Mouse (Mus musculus): ENCODE measurements around the gene Racgap1. TPM values are rescaled to one million over a fixed set of nuclear protein-coding genes. Genes with fewer than 3 reads are reported as not detected.
A peak's percentile ranks its signal among the peaks of the same experiment; 100 is the strongest.

The Racgap1 gene
- polyA plus RNA-seq, 1 experiment from 2014 or later = 74.3 TPM

- ChIA-PET CTCF (interaction anchor here (1.2 to 9.1 kb wide), 5 partner anchors 21 to 75 kb away, joined by 3 to 66 read pairs (median 4); partner anchors contain the start of gene Aqp6), POLR2A (no interaction called here)
- no peak for TF ChIP-seq CTCF (IDR thresholded peaks at IDR 0.05)
- H3K27me3 ChIP-seq = peaks cover 9% of the 10 kb centered on the region
- ATAC-seq = no peak
- in situ Hi-C loops (cut with MboI; ENCODE audit: low pct_unique_long_range_greater_than_20kb) = loop anchor here (5.0 kb wide), 1 partner anchor 70 kb away; no protein-coding TSS in a partner anchor
- no peak for DNase-seq (ENCODE audit: low read depth, low spot score)
These were observed 16.1 kb upstream of the Racgap1 start for GRCm38 (mm10) chr15:99667544-99667943.

GRCm38 (mm10) chr15:99664600-99665451 is 13.4 kb upstream of the Racgap1 start:
- ATAC-seq (peak; percentile 66), DNase-seq (ENCODE audit: low read depth, low spot score) (no peak)
- in situ Hi-C loops (cut with MboI; ENCODE audit: low pct_unique_long_range_greater_than_20kb) = loop anchor here (5.0 kb wide), 1 partner anchor 68 kb away; no protein-coding TSS in a partner anchor
- no peaks in the 10 kb centered on the region for H3K27me3 ChIP-seq
- POLR2A ChIA-PET = interaction anchor here (0.7 to 1.0 kb wide), 3 partner anchors 15 to 67 kb away, joined by 3 to 4 read pairs (median 3); no protein-coding TSS in a partner anchor
- CTCF ChIA-PET = interaction anchor here (0.8 to 9.1 kb wide), 4 partner anchors 10 to 68 kb away, joined by 3 to 66 read pairs (median 4); no protein-coding TSS in a partner anchor
- TF ChIP-seq CTCF (IDR thresholded peaks at IDR 0.05) = no peak

- H3K27me3 ChIP-seq = no peaks in the 10 kb centered on the region
- in situ Hi-C loops (cut with MboI; ENCODE audit: low pct_unique_long_range_greater_than_20kb) = no loop called here
- no peak for ATAC-seq
These were observed 12.6 kb upstream of the Racgap1 start for GRCm38 (mm10) chr15:99663964-99664599.

DNA sequence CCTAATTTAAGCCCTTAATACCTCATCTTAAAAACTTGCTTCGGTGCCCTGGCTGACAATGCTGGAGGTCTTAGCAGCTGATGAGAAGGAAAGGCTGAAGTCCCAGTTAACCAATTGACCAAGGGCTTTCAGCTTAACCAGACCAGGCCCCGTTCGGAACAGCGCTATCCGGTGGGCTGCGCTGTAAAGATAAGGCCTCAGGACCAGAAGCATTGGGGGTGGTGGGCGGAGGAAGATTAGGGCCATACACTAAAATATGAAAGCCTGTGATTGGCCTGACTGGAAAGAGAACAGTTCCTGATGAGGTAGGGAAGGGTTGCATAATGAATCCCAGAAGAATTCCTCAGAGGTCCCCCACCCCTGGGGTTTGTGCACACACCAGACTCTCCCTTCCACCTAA is 10.9 kb upstream of the Racgap1 start:
- ATAC-seq (no peak), DNase-seq (ENCODE audit: low read depth, low spot score) (no peak)
- H3K27me3 ChIP-seq = no peaks in the 10 kb centered on the region
- POLR2A ChIA-PET = no interaction called here
- no peak for TF ChIP-seq CTCF (IDR thresholded peaks at IDR 0.05)
- CTCF ChIA-PET = no interaction called here
- in situ Hi-C loops (cut with MboI; ENCODE audit: low pct_unique_long_range_greater_than_20kb) = no loop called here

More at GRCm38 (mm10) chr15:99663964-99664599, 12.6 kb upstream of the Racgap1 start:
- no peak for TF ChIP-seq CTCF (IDR thresholded peaks at IDR 0.05)
- POLR2A ChIA-PET = interaction anchor here (0.7 to 1.0 kb wide), 4 partner anchors 14 to 122 kb away, joined by 3 to 4 read pairs (median 4); no protein-coding TSS in a partner anchor
- CTCF ChIA-PET = interaction anchor here (0.8 to 9.1 kb wide), 4 partner anchors 9 to 67 kb away, joined by 3 to 66 read pairs (median 4); no protein-coding TSS in a partner anchor
- no peak for DNase-seq (ENCODE audit: low read depth, low spot score)

DNA sequence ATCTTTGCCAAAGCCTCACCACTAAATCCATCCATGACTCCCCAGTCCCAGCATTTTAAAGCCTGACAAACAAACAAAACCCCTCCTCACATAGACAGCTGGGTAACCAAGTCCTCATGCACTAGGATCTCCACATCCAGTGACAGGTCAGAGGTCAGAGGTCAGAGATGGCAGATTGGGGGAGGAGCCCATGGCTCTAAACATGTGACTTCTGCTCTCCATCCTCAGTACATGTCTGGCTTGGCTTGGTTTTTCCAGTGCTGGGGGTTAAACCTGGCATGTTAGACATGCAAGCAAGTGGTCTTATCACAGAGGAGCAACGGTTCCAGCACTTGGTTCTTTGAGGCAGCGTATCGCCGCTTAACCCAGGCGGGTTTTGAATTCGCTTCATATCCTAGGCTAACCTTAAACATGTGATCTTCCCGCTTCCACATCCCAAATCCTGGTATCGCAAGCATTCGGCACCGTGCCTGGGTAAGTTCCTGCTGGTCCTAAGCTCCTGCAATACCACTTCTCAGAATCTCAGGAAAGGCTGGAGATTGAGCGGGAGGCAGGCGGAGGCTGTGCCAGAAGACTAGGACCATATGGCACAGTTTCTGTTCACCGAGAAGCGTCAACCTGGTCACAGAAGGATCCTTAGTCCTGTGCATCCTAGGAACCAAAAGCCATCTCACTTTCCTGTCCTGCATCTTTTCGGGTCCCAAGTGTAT is 9.8 kb upstream of the Racgap1 start:
- no peak for TF ChIP-seq CTCF (IDR thresholded peaks at IDR 0.05)
- in situ Hi-C loops (cut with MboI; ENCODE audit: low pct_unique_long_range_greater_than_20kb) = no loop called here
- ATAC-seq = no peak
- no peak for DNase-seq (ENCODE audit: low read depth, low spot score)
- ChIA-PET CTCF (interaction anchor here (1.5 kb wide), 1 partner anchor 43 kb away, joined by 3 read pairs; no protein-coding TSS in a partner anchor), POLR2A (no interaction called here)
- H3K27me3 ChIP-seq = no peaks in the 10 kb centered on the region

GRCm38 (mm10) chr15:99658437-99658836 is 7.0 kb upstream of the Racgap1 start:
- no peaks in the 10 kb centered on the region for H3K27me3 ChIP-seq
- CTCF ChIA-PET = no interaction called here
- in situ Hi-C loops (cut with MboI; ENCODE audit: low pct_unique_long_range_greater_than_20kb) = no loop called here
- no peak for TF ChIP-seq CTCF (IDR thresholded peaks at IDR 0.05)
- no peak for DNase-seq (ENCODE audit: low read depth, low spot score)
- no peak for ATAC-seq
- POLR2A ChIA-PET = no interaction called here

DNA sequence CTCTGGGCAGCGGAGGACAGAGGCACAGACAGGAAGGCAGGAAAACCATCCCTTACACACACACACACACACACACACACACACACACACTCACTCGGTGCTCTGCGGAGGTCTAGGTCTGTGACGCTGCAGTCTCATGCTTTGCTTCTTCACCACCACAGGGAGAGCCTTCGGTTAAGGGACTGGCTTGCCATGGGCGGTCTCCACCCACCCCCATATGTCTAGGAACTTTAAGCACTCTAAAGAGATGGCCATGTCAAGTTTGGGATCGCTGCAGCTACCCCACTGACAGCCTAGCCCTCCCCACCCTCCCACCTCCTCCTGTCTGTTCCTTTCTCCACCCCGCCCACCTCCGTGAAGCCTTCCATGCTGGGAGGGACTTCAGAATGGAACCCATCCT is 4.5 kb upstream of the Racgap1 start:
- DNase-seq (ENCODE audit: low read depth, low spot score) = no peak
- no peak for TF ChIP-seq CTCF (IDR thresholded peaks at IDR 0.05)
- ATAC-seq = no peak
- in situ Hi-C loops (cut with MboI; ENCODE audit: low pct_unique_long_range_greater_than_20kb) = no loop called here
- POLR2A ChIA-PET = no interaction called here
- CTCF ChIA-PET = interaction anchor here (1.5 kb wide), 1 partner anchor 12 kb away, joined by 3 read pairs; no protein-coding TSS in a partner anchor
- H3K27me3 ChIP-seq = no peaks in the 10 kb centered on the region

DNA sequence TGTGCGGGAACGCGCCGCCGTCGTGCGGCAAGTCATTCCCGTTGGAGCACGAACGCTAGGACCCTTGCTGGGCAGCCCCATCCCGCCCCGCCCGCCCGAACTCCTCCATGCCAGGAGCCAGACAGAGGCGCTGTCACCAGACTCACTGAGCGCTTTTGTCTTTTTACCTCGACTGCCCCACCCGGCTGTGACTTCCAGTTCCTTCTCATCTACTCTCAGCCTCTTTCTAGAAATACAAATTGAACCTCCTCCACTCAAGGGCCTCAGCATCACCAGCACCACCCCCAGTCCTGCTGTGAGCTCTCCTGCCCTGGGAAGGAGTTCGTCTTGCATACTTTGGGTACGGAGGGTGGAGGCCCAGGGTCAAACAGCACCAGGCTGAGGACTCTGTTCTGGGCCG is 2.4 kb upstream of the Racgap1 start:
- ChIA-PET POLR2A (no interaction called here), CTCF (no interaction called here)
- no peaks in the 10 kb centered on the region for H3K27me3 ChIP-seq
- DNase-seq (ENCODE audit: low read depth, low spot score) (no peak), ATAC-seq (no peak)
- TF ChIP-seq CTCF (IDR thresholded peaks at IDR 0.05) = no peak
- in situ Hi-C loops (cut with MboI; ENCODE audit: low pct_unique_long_range_greater_than_20kb) = no loop called here

GRCm38 (mm10) chr15:99653291-99653690 is 1.8 kb upstream of the Racgap1 start:
- DNase-seq (ENCODE audit: low read depth, low spot score) = no peak

More at GRCm38 (mm10) chr15:99653291-99653690, 1.8 kb upstream of the Racgap1 start:
- CTCF ChIA-PET = interaction anchor here (2.7 kb wide), 1 partner anchor 57 kb away, joined by 7 read pairs; no protein-coding TSS in a partner anchor
- no peak for ATAC-seq
- POLR2A ChIA-PET = no interaction called here
- TF ChIP-seq CTCF (IDR thresholded peaks at IDR 0.05) = no peak
- in situ Hi-C loops (cut with MboI; ENCODE audit: low pct_unique_long_range_greater_than_20kb) = no loop called here
- no peaks in the 10 kb centered on the region for H3K27me3 ChIP-seq
